Mouse (Mus musculus): Measurements from ENCODE around the gene Prr5l.

Gene Prr5l

GRCm38 (mm10) chr2:101882998-101883397 is at the start of gene Prr5l:
Prr5l (minus strand) TSS chr2:101883027.
- DNase-seq (ENCODE audit: low read depth): no peak

- DNase-seq (ENCODE audit: low read depth): no peak
Measured at GRCm38 (mm10) chr2:101932169-101932936, 49.5 kb upstream of the Prr5l start.

- no peak for DNase-seq (ENCODE audit: low read depth)
Measured at GRCm38 (mm10) chr2:101925591-101926188, 42.9 kb upstream of the Prr5l start.

- no peak for DNase-seq (ENCODE audit: low read depth)
Measured at GRCm38 (mm10) chr2:101925183-101925582, 42.4 kb upstream of the Prr5l start.

GRCm38 (mm10) chr2:101923181-101923580 is 40.4 kb upstream of the Prr5l start:
- peak; percentile 16 for DNase-seq (ENCODE audit: low read depth)

GRCm38 (mm10) chr2:101922302-101922701 is 39.5 kb upstream of the Prr5l start:
- no peak for DNase-seq (ENCODE audit: low read depth)

- DNase-seq (ENCODE audit: low read depth): no peak
Measured at GRCm38 (mm10) chr2:101920136-101920554, 37.3 kb upstream of the Prr5l start.

- DNase-seq (ENCODE audit: low read depth): no peak
Measured at GRCm38 (mm10) chr2:101918518-101918917, 35.7 kb upstream of the Prr5l start.

GRCm38 (mm10) chr2:101909326-101910080 is 26.7 kb upstream of the Prr5l start:
- DNase-seq (ENCODE audit: low read depth): no peak

- DNase-seq (ENCODE audit: low read depth): no peak
Measured at GRCm38 (mm10) chr2:101908773-101909172, 25.9 kb upstream of the Prr5l start.

- DNase-seq (ENCODE audit: low read depth): no peak
Measured at GRCm38 (mm10) chr2:101907386-101908022, 24.7 kb upstream of the Prr5l start.

GRCm38 (mm10) chr2:101906379-101906690 is 23.5 kb upstream of the Prr5l start:
- no peak for DNase-seq (ENCODE audit: low read depth)

- DNase-seq (ENCODE audit: low read depth): peak; percentile 53
Measured at GRCm38 (mm10) chr2:101905534-101906378, 22.9 kb upstream of the Prr5l start.

GRCm38 (mm10) chr2:101902196-101902595 is 19.4 kb upstream of the Prr5l start:
- DNase-seq (ENCODE audit: low read depth): no peak

GRCm38 (mm10) chr2:101896425-101897204 is 13.8 kb upstream of the Prr5l start:
- DNase-seq (ENCODE audit: low read depth): no peak

GRCm38 (mm10) chr2:101894126-101894525 is 11.3 kb upstream of the Prr5l start:
- DNase-seq (ENCODE audit: low read depth): no peak

- DNase-seq (ENCODE audit: low read depth): no peak
Measured at GRCm38 (mm10) chr2:101891143-101891542, 8.3 kb upstream of the Prr5l start.

GRCm38 (mm10) chr2:101888886-101889285 is 6.1 kb upstream of the Prr5l start:
- DNase-seq (ENCODE audit: low read depth): no peak

- peak; percentile 87 for DNase-seq (ENCODE audit: low read depth)
Measured at GRCm38 (mm10) chr2:101885768-101886438, 3.1 kb upstream of the Prr5l start, which contains the start of gene Commd9. Commd9 (plus strand) TSS chr2:101886247.

GRCm38 (mm10) chr2:101884286-101884685 is 1.5 kb upstream of the Prr5l start:
- DNase-seq (ENCODE audit: low read depth): peak; percentile 58
